Mouse (Mus musculus) cerebellum, adult 2 months (tissue): Measurements from ENCODE around the gene Tead3. TPM values are rescaled to one million over a fixed set of nuclear protein-coding genes. Genes with fewer than 3 reads are reported as not detected.

Source experiments
- DNase-seq, 2 experiments: peaks; one replicate each; pipeline ENCODE4 v3.0.0; 2021
- H3K27ac ChIP-seq: fragments of 200-500 bp; 2 replicates; pipeline ENCODE4 v1.5.1; 2012; ENCODE audit warnings: low read length, control low read depth, inconsistent platforms; ENCODE audit not compliant: insufficient read depth
- H3K27me3 ChIP-seq: fragments of 200-500 bp; 2 replicates; pipeline ENCODE4 v1.6.1; 2012; ENCODE audit warnings: inconsistent platforms, mild to moderate bottlenecking, low read length, moderate library complexity; ENCODE audit not compliant: control insufficient read depth, insufficient read depth
- H3K4me1 ChIP-seq: fragments of 200-500 bp; 2 replicates; pipeline ENCODE4 v1.6.1; 2011; ENCODE audit warnings: low read length; ENCODE audit not compliant: control insufficient read depth, insufficient read depth
- H3K4me3 ChIP-seq: fragments of 200-500 bp; replicated peaks from 2 replicates; pipeline ENCODE3; 2011; ENCODE audit warnings: mild to moderate bottlenecking, low read depth, low read length, control low read depth; ENCODE audit not compliant: insufficient read depth
- CTCF ChIP-seq: fragments of 200-500 bp; IDR thresholded peaks from 2 replicates; pipeline ENCODE4 v1.5.1; 2011; ENCODE audit warnings: low read depth, mild to moderate bottlenecking, control low read depth, low read length, moderate library complexity, borderline replicate concordance; ENCODE audit not compliant: insufficient read depth
- POLR2A ChIP-seq: fragments of 200-500 bp; IDR thresholded peaks from 2 replicates; pipeline ENCODE4 v1.6.1; 2011; ENCODE audit warnings: low read length, control low read depth, borderline replicate concordance; ENCODE audit not compliant: insufficient read depth
- WGBS: fragments of 180-500 bp; shearing (Covaris S2); methylation state at CpG from one replicate; pipeline ENCODE4 v1.1.7; 2018; 5-methylcytosine and 5-hydroxymethylcytosine counted together
- polyA plus RNA-seq: library from polyadenylated mRNA; depleted of rRNA; stranded (reverse); fragments of >200 nt; gene quantifications from 2 replicates; pipeline ENCODE4 v1.2.3, GENCODE M21; 2012; rRNA removed

The Tead3 gene
- polyA plus RNA-seq, 1 experiment, result 3.2 TPM

DNA sequence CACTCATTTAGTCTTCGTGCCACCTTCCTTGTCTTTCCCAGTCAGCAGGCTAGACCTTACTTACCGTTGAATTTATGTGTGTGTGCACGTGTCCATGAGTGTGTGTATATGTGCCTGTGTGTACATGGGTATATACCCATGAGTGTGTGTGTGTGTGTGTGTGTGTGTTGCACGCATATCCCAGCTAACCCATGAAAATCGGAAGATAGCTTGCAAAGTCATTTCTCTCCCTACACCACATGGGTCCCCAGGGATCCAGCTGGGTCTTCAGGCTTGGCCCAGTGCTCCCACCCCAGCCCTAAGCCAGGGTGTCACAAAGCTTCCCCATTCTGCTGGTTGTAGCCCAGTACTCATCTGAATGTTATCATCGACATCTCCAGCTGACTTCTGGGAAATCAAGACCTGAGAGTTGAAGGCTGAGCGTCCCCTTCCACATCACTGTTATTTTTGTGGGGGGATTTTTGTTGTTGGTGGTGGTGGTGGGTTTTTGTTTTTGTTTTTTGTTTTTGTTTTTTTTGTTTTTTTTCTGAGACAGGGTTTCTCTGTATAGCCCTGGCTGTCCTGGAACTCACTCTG lies 68.7 kb downstream of the Tead3 start:
- 90% methylated on average over 7 of the region's 7 CpGs for WGBS
- TF ChIP-seq CTCF (no peak), POLR2A (no peak)
- H3K4me3 ChIP-seq, result no peak overlapping the region
- no peak for DNase-seq
- H3K27ac ChIP-seq, result no peak overlapping the region
- peaks cover 44% of the 10 kb centered on the region for H3K4me1 ChIP-seq
- H3K27me3 ChIP-seq, result no peaks in the 10 kb centered on the region

Other genes starting within 250 kb of the Tead3 start
- gene Scube3, start 208.7 kb downstream of the Tead3 start, polyA plus RNA-seq, result 1.6 and 1.9 TPM in 2 replicates
- gene Zfp523, start 173.7 kb downstream of the Tead3 start, polyA plus RNA-seq, result 71.9 and 77.1 TPM in 2 replicates
- 4.2 and 5.4 TPM in 2 replicates for gene Def6, start 143.0 kb downstream of the Tead3 start, polyA plus RNA-seq
- gene Ppard, start 118.1 kb downstream of the Tead3 start, polyA plus RNA-seq, result 26.8 and 27.1 TPM in 2 replicates
- 16.5 and 18.4 TPM in 2 replicates for gene Fance, start 37.3 kb downstream of the Tead3 start, polyA plus RNA-seq
- gene Rpl10a, start 22.3 kb downstream of the Tead3 start, polyA plus RNA-seq, result 808 and 827 TPM in 2 replicates
- 0.29 TPM in 1 of 2 replicates, not detected in the other for gene Tulp1, start 14.4 kb upstream of the Tead3 start, polyA plus RNA-seq
- gene Fkbp5, start 166.7 kb upstream of the Tead3 start, polyA plus RNA-seq, result 8.6 and 8.9 TPM in 2 replicates
- gene Armc12, start 180.0 kb upstream of the Tead3 start, polyA plus RNA-seq, result not detected in 2 replicates
- not detected in 2 replicates for gene Clpsl2, start 198.6 kb upstream of the Tead3 start, polyA plus RNA-seq
- gene Clps, start 209.9 kb upstream of the Tead3 start, polyA plus RNA-seq, result 0.28 TPM in 1 of 2 replicates, not detected in the other
- 17.8 and 20.4 TPM in 2 replicates for gene Lhfpl5, start 224.8 kb upstream of the Tead3 start, polyA plus RNA-seq